Mouse (Mus musculus): Measurements from ENCODE around the gene Fcer2a. TPM values are rescaled to one million over a fixed set of nuclear protein-coding genes. Genes with fewer than 3 reads are reported as not detected.
A peak's percentile ranks its signal among the peaks of the same experiment; 100 is the strongest.

Gene Fcer2a
- polyA plus RNA-seq (2014; fragmentation: Nextera tagmentation; extraction: Ambion mirVana), result 0.11 and 0.27 TPM in 2 replicates

DNA sequence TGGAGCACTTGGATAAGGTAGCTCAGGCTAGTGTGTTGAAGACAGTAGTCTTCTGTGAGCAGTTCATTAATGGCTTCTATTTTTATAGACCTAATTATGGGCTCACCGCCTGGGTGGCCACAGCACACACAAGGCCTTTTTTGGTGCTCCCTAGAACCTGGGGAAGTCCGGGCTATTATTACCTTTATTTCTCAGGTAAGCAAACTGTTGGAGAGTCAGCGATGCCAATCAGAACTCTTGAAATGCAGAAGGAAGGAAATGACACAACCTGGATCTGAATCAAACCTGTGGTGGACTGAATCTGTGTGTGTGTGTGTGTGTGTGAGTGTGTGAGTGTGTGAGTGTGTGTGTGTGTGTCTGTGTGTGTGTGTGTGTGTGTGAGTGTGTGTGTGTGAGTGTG lies at the start of gene Fcer2a:
Gene Fcer2a, minus strand, starts transcription at position 55 of the 400 bp plus-strand sequence.
- H3K4me3 ChIP-seq (ENCODE audit: low read depth, low read length), result no peak within 1 kb of the TSS
- no peak for ATAC-seq (ENCODE audit: low FRiP score)
- no peak within 1 kb of the TSS for H3K4me2 ChIP-seq
- no peaks in the 10 kb centered on the region for H3K36me3 ChIP-seq (ENCODE audit: control insufficient read depth, insufficient read depth, low read length)
- no peaks in the 10 kb centered on the region for H3K9me3 ChIP-seq (ENCODE audit: control insufficient read depth, low read length)
- 93% methylated on average over 3 of the region's 3 CpGs for WGBS
- no peak within 1 kb of the TSS for H3K9ac ChIP-seq (ENCODE audit: low read length)
- H3K27ac ChIP-seq (ENCODE audit: low read depth, low read length), result no peak within 1 kb of the TSS
- DNase-seq (ENCODE audit: low spot score, missing footprints), result no peak
- H3K4me1 ChIP-seq (ENCODE audit: control insufficient read depth, insufficient read depth, low read length), result no peaks in the 10 kb centered on the region
- H3K27me3 ChIP-seq (ENCODE audit: control insufficient read depth, insufficient read depth, low read length), result no peaks in the 10 kb centered on the region

GRCm38 (mm10) chr8:3736947-3737346 lies 43.0 kb upstream of the Fcer2a start:
- no peak for DNase-seq (ENCODE audit: low spot score, missing footprints)
- Histone ChIP-seq H3K36me3 (ENCODE audit: control insufficient read depth, insufficient read depth, low read length) (no peaks in the 10 kb centered on the region), H3K9me3 (ENCODE audit: control insufficient read depth, low read length) (no peaks in the 10 kb centered on the region), H3K4me1 (ENCODE audit: control insufficient read depth, insufficient read depth, low read length) (no peaks in the 10 kb centered on the region), H3K9ac (ENCODE audit: low read length) (no peak overlapping the region), H3K4me2 (no peak overlapping the region), H3K27me3 (ENCODE audit: control insufficient read depth, insufficient read depth, low read length) (no peaks in the 10 kb centered on the region), H3K27ac (ENCODE audit: low read depth, low read length) (no peak overlapping the region), H3K4me3 (ENCODE audit: low read depth, low read length) (no peak overlapping the region)
- ATAC-seq (ENCODE audit: low FRiP score), result no peak
- 89% methylated on average over 2 of the region's 2 CpGs for WGBS

GRCm38 (mm10) chr8:3735599-3735998 lies 41.6 kb upstream of the Fcer2a start:
- Histone ChIP-seq H3K36me3 (ENCODE audit: control insufficient read depth, insufficient read depth, low read length) (no peaks in the 10 kb centered on the region), H3K4me1 (ENCODE audit: control insufficient read depth, insufficient read depth, low read length) (no peaks in the 10 kb centered on the region), H3K27me3 (ENCODE audit: control insufficient read depth, insufficient read depth, low read length) (no peaks in the 10 kb centered on the region), H3K9me3 (ENCODE audit: control insufficient read depth, low read length) (no peaks in the 10 kb centered on the region), H3K9ac (ENCODE audit: low read length) (no peak overlapping the region), H3K27ac (ENCODE audit: low read depth, low read length) (no peak overlapping the region), H3K4me2 (no peak overlapping the region), H3K4me3 (ENCODE audit: low read depth, low read length) (no peak overlapping the region)
- DNase-seq (ENCODE audit: low spot score, missing footprints), result no peak
- WGBS, result 92% methylated on average over 2 of the region's 2 CpGs
- ATAC-seq (ENCODE audit: low FRiP score), result no peak

DNA sequence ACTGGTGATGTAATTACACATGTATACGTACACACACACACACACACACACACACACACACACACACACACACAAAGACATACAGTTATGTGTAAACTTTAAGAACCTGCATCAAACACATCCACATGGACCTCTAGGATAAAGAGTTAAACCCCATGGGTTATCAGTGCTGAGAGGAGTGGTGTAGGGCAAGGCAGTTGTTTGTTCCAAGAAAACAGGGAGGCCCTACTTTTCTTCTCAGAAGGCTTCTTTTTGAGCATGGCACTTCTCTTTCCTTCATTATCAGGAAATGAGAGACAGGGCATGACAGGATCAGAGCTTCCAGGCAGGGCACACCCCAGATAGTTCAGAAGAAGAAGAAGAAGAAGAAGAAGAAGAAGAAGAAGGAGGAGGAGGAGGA lies 40.1 kb upstream of the Fcer2a start:
- Histone ChIP-seq H3K4me2 (no peak overlapping the region), H3K27ac (ENCODE audit: low read depth, low read length) (no peak overlapping the region), H3K9ac (ENCODE audit: low read length) (no peak overlapping the region), H3K4me1 (ENCODE audit: control insufficient read depth, insufficient read depth, low read length) (no peaks in the 10 kb centered on the region), H3K27me3 (ENCODE audit: control insufficient read depth, insufficient read depth, low read length) (no peaks in the 10 kb centered on the region), H3K9me3 (ENCODE audit: control insufficient read depth, low read length) (no peaks in the 10 kb centered on the region), H3K4me3 (ENCODE audit: low read depth, low read length) (no peak overlapping the region), H3K36me3 (ENCODE audit: control insufficient read depth, insufficient read depth, low read length) (no peaks in the 10 kb centered on the region)
- WGBS, result 64% methylated on average over 1 of the region's 1 CpGs
- DNase-seq (ENCODE audit: low spot score, missing footprints) (no peak), ATAC-seq (ENCODE audit: low FRiP score) (no peak)

GRCm38 (mm10) chr8:3721041-3721440 lies 27.1 kb upstream of the Fcer2a start:
- no peak overlapping the region for H3K9ac ChIP-seq (ENCODE audit: low read length)
- no peaks in the 10 kb centered on the region for H3K4me1 ChIP-seq (ENCODE audit: control insufficient read depth, insufficient read depth, low read length)
- ATAC-seq (ENCODE audit: low FRiP score) (no peak), DNase-seq (ENCODE audit: low spot score, missing footprints) (no peak)
- no peaks in the 10 kb centered on the region for H3K27me3 ChIP-seq (ENCODE audit: control insufficient read depth, insufficient read depth, low read length)
- H3K36me3 ChIP-seq (ENCODE audit: control insufficient read depth, insufficient read depth, low read length), result no peaks in the 10 kb centered on the region
- 68% methylated on average over 1 of the region's 1 CpGs for WGBS
- no peak overlapping the region for H3K27ac ChIP-seq (ENCODE audit: low read depth, low read length)
- no peaks in the 10 kb centered on the region for H3K9me3 ChIP-seq (ENCODE audit: control insufficient read depth, low read length)
- H3K4me2 ChIP-seq, result no peak overlapping the region
- H3K4me3 ChIP-seq (ENCODE audit: low read depth, low read length), result no peak overlapping the region

DNA sequence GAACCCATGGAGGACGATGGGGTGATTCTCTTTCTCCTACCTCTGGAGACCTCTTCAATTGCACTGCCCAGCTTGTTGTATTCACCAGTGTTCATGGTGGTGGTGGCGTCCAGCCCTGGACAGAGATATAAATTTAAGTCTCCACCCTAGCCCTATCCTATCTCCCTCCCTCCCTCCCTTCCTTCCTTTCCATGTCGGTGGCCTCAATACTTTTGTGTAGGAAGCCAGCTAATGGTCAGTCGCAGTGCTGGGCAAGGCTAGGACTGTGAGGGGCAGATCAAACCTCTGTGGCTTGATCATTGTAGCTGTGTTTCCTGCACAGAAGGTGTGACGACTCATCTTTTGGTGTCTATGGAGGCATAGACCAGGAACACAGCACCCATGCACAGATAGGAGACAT lies 26.6 kb upstream of the Fcer2a start, which contains the start of gene Clec4g:
Gene Clec4g, minus strand, starts transcription at position 101 of the 400 bp plus-strand sequence.
- H3K4me1 ChIP-seq (ENCODE audit: control insufficient read depth, insufficient read depth, low read length), result no peaks in the 10 kb centered on the region
- DNase-seq (ENCODE audit: low spot score, missing footprints), result no peak
- no peak for ATAC-seq (ENCODE audit: low FRiP score)
- H3K4me3 ChIP-seq (ENCODE audit: low read depth, low read length), result no peak within 1 kb of the TSS
- 78% methylated on average over 5 of the region's 5 CpGs for WGBS
- no peak within 1 kb of the TSS for H3K9ac ChIP-seq (ENCODE audit: low read length)
- H3K36me3 ChIP-seq (ENCODE audit: control insufficient read depth, insufficient read depth, low read length), result no peaks in the 10 kb centered on the region
- no peak within 1 kb of the TSS for H3K27ac ChIP-seq (ENCODE audit: low read depth, low read length)
- H3K27me3 ChIP-seq (ENCODE audit: control insufficient read depth, insufficient read depth, low read length), result no peaks in the 10 kb centered on the region
- H3K9me3 ChIP-seq (ENCODE audit: control insufficient read depth, low read length), result no peaks in the 10 kb centered on the region
- H3K4me2 ChIP-seq, result no peak within 1 kb of the TSS

- Histone ChIP-seq H3K27ac (ENCODE audit: low read depth, low read length) (no peak overlapping the region), H3K9me3 (ENCODE audit: control insufficient read depth, low read length) (no peaks in the 10 kb centered on the region), H3K36me3 (ENCODE audit: control insufficient read depth, insufficient read depth, low read length) (no peaks in the 10 kb centered on the region), H3K9ac (ENCODE audit: low read length) (no peak overlapping the region), H3K27me3 (ENCODE audit: control insufficient read depth, insufficient read depth, low read length) (no peaks in the 10 kb centered on the region), H3K4me3 (ENCODE audit: low read depth, low read length) (no peak overlapping the region), H3K4me2 (no peak overlapping the region), H3K4me1 (ENCODE audit: control insufficient read depth, insufficient read depth, low read length) (no peaks in the 10 kb centered on the region)
- DNase-seq (ENCODE audit: low spot score, missing footprints) (peak; percentile 91), ATAC-seq (ENCODE audit: low FRiP score) (peak; percentile 73)
- WGBS, result 19% methylated on average over 14 of the region's 14 CpGs
These were observed 24.6 kb upstream of the Fcer2a start for GRCm38 (mm10) chr8:3718559-3718958.

DNA sequence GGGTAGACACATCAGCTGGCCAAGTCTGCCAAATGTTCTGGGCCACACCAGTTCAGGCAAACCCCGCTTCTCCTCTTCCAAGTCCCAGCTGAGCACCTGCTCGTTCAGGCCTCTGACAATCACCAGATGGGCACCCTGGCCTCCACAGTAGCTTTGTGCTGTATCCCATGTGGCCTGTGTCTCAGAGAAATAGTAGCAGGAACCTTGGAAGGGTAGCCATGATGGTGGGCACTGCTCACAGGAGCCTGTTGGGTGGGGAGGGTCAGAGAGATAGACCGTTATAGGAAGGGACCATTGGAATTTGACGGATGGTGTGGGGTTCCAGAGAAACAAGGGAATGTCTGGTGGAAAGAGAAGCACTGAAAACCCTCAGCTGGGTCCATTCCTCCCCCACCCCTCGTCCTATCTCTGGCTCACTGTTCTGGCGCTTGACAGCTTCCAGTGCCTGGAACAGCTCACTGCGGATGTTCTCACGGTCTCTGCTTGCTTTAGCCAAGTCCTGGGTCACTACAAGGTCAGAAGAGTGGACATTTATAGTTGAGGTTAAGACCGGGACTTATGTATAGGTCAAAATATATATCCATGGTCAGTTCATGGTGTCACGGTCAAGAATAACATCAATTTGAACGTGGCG lies 23.5 kb upstream of the Fcer2a start:
- Histone ChIP-seq H3K9ac (ENCODE audit: low read length) (no peak overlapping the region), H3K36me3 (ENCODE audit: control insufficient read depth, insufficient read depth, low read length) (no peaks in the 10 kb centered on the region), H3K4me3 (ENCODE audit: low read depth, low read length) (no peak overlapping the region), H3K27ac (ENCODE audit: low read depth, low read length) (no peak overlapping the region), H3K4me2 (no peak overlapping the region), H3K4me1 (ENCODE audit: control insufficient read depth, insufficient read depth, low read length) (no peaks in the 10 kb centered on the region), H3K9me3 (ENCODE audit: control insufficient read depth, low read length) (no peaks in the 10 kb centered on the region), H3K27me3 (ENCODE audit: control insufficient read depth, insufficient read depth, low read length) (no peaks in the 10 kb centered on the region)
- no peak for DNase-seq (ENCODE audit: low spot score, missing footprints)
- WGBS, result 86% methylated on average over 12 of the region's 12 CpGs
- ATAC-seq (ENCODE audit: low FRiP score), result no peak

- no peak for ATAC-seq (ENCODE audit: low FRiP score)
- H3K27me3 ChIP-seq (ENCODE audit: control insufficient read depth, insufficient read depth, low read length), result no peaks in the 10 kb centered on the region
- 68% methylated on average over 2 of the region's 2 CpGs for WGBS
These were observed 17.7 kb upstream of the Fcer2a start for GRCm38 (mm10) chr8:3711646-3712045.

More at GRCm38 (mm10) chr8:3711646-3712045, 17.7 kb upstream of the Fcer2a start:
- Histone ChIP-seq H3K27ac (ENCODE audit: low read depth, low read length) (no peak overlapping the region), H3K4me3 (ENCODE audit: low read depth, low read length) (no peak overlapping the region), H3K36me3 (ENCODE audit: control insufficient read depth, insufficient read depth, low read length) (no peaks in the 10 kb centered on the region), H3K9ac (ENCODE audit: low read length) (no peak overlapping the region), H3K4me2 (no peak overlapping the region), H3K4me1 (ENCODE audit: control insufficient read depth, insufficient read depth, low read length) (no peaks in the 10 kb centered on the region), H3K9me3 (ENCODE audit: control insufficient read depth, low read length) (no peaks in the 10 kb centered on the region)
- no peak for DNase-seq (ENCODE audit: low spot score, missing footprints)

Data from midbrain, embryonic 11.5 days (tissue).